Mouse (Mus musculus) gastrocnemius, adult 18-20 months (tissue): ENCODE data around the gene Spats1. TPM values are rescaled to one million over a fixed set of nuclear protein-coding genes. Genes with fewer than 3 reads are reported as not detected.
"Not testable (repeated sequence)": the region's sequence is repeated elsewhere in the genome, so short reads cannot be mapped to it uniquely, and the experiment has no call there.

ENCODE experiments used
- DNase-seq: peaks from one replicate; pipeline ENCODE4 v3.0.0; 2021; ENCODE audit warnings: low spot score
- total RNA-seq, 2 experiments: library from RNA; stranded (reverse); gene quantifications; 2 replicates each; pipeline ENCODE4 v1.2.3; 2021

Spats1 gene
- total RNA-seq, 2 experiments from 2014 or later, result not detected

DNA sequence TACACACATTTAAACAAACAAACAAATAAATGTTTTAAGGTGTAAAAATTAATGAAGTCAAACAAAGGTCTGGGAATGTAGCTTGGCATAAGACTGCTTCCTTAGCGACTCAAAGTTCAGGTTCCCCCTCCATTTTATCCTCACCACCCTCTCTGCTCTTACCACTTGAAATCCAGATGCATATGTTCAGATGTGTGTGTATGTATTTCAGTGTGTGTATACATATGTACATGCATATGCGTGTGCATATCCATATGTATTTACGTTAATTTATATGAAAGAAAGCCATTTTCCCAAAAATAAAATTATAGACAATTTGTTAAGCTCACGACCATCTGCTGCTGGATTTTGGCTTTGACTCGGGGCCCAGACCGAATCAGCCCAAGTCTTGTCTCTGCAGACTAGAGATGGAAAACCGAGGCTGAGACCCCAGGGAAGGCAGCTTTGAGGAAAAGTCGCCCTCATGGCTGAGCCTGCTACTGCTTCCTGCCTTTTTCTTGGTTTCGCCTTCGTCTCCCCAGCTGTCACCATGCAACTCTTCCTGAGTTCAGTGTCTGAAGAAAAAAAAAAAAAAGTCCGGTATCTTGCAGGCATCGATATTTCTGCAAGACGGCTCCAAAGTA lies 15.4 kb upstream of the Spats1 start:
- DNase-seq, result no peak

- DNase-seq, result no peak
Measured at GRCm38 (mm10) chr17:45489736-45490135, 14.5 kb upstream of the Spats1 start.

DNA sequence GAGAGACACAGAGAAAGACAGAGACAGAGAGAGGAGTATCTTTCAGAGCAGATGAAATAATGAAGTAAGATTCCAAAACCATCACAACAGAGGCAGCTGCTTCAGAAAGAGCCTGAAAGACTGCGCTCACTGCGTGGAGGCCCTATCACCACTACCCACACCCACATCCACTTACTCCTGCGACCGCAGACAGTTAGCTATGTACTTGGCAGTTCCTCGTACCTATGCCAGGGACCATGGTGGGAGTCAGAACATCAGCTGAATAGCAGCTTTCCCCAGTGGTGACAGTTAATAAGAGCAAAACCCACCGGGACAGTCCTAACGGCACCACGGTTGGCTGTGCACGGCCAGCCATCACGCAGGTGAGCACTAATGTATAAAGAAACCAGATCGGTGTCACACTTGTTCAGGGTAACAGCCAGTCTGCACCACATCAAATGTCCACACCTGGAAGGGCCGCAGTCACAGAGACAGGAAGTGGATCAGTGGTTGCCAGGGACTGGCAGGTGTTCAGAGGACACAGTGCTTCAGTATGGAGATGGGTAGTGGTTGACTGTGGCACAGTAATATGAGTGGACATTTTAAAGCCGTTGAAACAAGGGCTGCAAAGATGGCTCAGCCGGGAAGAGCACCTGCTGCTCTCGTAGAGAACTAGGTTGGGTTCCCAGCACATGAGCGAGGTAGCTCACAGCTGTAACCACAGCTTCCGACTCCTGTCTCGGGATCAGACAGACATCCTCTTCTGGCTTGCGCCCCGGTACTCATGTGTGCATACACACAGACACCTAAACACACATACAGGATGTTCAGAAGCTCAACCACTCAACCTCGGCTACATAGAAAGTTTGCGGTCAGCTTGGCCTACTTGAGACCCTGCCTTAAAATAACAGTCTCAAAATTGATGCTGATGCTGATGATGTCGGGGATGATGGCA lies 13.4 kb upstream of the Spats1 start:
- DNase-seq, result no peak

DNA sequence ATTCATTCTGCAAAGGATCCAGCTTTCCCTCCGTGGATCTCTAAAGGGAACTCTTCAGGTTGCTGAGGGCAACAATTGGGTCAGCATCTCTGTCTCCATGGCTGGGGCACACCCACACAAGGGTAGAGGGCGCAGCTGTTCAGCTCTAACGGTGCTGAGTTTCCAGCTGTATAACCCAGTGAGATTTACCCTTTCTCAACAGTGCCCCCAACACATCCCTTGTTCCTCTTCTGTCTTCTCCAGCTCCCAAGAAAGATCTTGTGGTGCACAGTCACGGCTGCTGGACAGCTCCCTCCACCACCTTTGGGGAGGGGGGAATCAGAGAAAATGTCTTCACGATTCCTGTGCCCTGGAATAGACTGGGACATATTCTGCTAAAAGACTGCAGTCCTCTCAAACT lies 12.0 kb upstream of the Spats1 start:
- DNase-seq, result no peak

DNA sequence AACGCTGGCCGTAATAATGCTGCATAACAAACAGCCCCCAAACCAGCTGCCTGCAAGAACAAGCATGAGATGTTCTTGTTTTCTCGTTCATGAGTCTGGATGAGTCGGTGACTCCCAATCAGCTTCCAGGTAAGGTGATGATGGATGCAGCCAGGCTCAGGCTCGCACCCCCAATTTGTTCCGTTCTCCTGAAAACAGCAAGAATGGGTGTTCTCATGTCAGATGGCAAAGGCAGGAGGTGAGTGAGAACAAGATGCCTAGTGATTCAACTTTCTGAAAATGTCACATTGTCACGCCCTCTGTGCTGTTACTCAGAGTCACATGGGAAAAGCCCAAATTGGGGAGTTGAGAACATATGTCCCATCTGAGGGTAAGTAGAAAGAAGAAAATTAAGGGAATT lies 10.4 kb upstream of the Spats1 start:
- DNase-seq, result no peak

GRCm38 (mm10) chr17:45480429-45480828 lies 5.2 kb upstream of the Spats1 start:
- DNase-seq, result no peak

- peak; percentile 73 for DNase-seq
Measured at GRCm38 (mm10) chr17:45478234-45478825, 3.1 kb upstream of the Spats1 start.

GRCm38 (mm10) chr17:45474146-45474545 lies 1.1 kb downstream of the Spats1 start:
- DNase-seq, result no peak

GRCm38 (mm10) chr17:45473667-45474066 lies 1.5 kb downstream of the Spats1 start:
- no peak for DNase-seq

DNA sequence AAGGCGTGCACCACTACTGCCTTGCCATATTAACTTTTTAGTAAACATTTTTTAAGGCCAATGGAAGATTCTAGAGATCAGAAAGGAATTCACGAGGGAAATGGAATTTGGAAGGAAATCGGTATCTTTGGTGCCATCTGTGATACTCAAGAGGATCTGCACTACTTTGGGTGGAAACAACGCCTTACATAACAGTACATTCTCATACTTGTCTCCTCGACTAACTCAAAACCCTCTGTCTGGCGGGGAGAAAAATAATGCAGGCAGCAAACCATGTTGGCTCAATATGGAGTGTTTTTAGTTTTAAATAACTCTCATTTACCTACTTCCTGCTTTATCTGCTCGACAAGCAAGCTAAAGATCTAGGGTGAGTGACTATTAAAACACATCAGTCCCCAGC lies 4.5 kb downstream of the Spats1 start:
- no peak for DNase-seq

GRCm38 (mm10) chr17:45468302-45468701 lies 6.9 kb downstream of the Spats1 start:
- no peak for DNase-seq

- DNase-seq, result no peak
Measured at GRCm38 (mm10) chr17:45466701-45467100, 8.5 kb downstream of the Spats1 start.

DNA sequence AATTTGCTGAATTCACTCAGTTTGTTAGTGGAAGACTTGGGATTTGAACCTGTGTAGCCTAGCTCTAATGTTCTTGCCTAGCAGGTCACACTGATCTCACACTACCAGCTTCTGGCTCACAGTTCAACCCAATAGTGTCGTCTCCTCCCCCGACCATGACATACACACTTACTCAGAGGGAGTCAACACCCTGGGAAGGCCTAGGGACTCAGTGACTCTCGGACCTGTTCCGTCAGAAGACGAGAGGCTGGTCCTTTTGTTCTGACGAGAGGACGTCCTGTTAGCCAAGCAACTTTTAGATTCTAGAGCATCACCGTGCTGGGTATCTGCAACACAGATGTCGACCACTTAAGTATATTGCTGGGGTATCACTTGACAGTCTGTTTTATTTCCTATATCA lies 11.0 kb downstream of the Spats1 start:
- DNase-seq, result no peak

- no peak for DNase-seq
Measured at GRCm38 (mm10) chr17:45462506-45462905, 12.7 kb downstream of the Spats1 start.

- DNase-seq, result no peak
Measured at GRCm38 (mm10) chr17:45459062-45459461, 16.2 kb downstream of the Spats1 start.

DNA sequence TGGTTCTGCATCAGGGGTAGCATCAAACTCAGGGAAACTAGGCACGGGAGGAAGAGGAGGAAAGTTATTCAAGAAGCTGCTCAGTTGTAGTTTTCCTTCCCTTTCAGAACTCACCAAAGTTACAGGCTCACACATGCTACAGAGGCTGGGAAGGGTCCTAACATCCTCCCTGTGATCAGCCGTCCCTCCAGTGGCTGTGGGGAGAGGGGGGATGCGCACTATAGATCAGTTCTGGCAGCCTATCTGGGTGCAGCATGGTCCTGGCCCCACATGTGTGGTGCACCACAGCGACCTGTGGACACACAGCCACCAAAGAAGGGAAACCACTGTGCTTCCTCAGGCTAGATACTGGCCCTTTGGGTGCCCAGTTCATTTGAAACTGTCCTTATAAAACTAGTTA lies 16.7 kb downstream of the Spats1 start:
- DNase-seq, result no peak

DNA sequence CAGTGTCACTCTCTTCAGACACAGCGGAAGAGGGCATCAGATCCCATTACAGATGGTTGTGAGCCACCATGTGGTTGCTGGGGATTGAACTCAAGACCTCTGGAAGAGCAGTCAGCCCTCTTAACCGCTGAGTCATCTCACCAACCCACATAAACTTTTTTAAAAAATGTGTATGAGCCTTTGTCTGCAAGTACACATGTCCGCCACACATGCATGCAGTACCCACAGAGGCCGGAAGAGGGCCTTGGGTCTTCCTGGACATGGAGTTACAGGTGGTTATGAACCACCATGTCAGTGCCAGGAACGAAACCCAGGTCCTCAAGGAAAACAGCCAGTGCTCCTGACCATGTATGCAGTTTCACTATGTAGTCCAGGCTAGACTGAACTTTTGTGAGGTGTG lies 17.7 kb downstream of the Spats1 start:
- no peak for DNase-seq

- DNase-seq, result no peak
Measured at GRCm38 (mm10) chr17:45456260-45457152, 18.7 kb downstream of the Spats1 start.

GRCm38 (mm10) chr17:45455783-45456182 lies 19.4 kb downstream of the Spats1 start:
- not testable (repeated sequence) for DNase-seq

DNA sequence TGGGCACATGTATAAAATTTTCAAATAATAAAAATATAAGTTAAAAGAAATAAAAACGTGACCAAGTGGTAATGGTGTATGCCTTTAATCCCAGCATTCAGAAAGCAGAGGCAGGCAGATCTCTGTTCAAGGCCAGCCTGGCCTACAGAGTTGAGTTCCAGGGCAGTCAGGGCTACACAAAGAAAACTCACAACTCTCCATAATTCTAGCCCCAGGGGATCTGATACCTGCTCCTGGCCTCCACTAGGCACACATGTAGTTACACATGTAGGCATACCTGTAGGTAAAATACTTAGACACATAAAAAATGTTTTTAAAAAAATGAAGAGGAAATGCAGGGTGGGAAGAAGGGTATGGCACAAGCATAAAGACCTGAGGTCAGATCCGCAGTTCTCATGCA lies 20.4 kb downstream of the Spats1 start:
- DNase-seq, result no peak

- DNase-seq, result no peak
Measured at GRCm38 (mm10) chr17:45452271-45452670, 22.9 kb downstream of the Spats1 start.
